Mouse (Mus musculus): ENCODE data around the gene Gbgt1.

DNA sequence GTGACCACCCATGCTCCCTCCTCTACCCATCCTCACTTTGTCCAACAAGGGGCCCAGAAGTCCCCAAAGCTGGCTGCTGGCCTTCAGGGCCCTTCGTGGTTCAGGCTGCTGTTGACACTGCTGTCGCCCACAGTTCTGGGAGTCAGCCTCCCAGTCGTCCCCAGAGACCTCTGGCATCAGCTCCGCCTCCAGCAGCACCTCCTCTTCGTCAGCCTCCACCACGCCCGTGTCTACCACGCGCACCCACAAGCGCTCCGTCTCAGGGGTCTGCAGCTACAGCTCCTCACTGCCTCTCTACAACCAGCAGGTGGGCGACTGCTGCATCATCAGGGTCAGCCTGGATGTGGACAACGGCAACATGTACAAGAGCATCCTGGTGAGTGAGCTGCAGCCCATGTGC is 52.5 kb downstream of the Gbgt1 start:
- TF ChIP-seq CTCF (IDR thresholded peaks at IDR 0.05; ENCODE audit: insufficient read depth, low read length) (no peak), POLR2A (IDR thresholded peaks at IDR 0.05; ENCODE audit: borderline replicate concordance, extremely low read depth, low read depth, low read length) (no peak)

Measured in lung, adult 2 months (tissue).